ENCODE assay signal across 24 mouse cellular contexts in the genomic region with DNA sequence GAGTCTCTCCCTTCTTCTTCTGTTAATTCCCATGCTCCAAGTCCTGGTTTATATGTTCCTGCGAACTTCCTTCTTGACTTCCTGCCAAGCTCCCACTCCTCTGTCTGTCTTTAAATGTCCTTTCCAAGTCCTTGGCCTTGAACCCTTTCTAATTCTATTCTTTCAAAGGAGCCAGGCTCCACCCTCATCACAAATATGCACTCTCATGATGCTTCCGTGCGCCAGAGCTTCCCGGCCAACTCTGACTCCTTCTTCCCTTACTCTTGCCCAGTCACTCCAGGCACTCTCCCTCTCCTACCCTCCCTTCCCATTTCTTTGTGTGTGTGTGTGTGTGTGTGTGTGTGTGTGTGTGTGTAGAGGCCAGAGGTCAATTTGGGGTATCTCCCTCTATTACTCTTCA.
"Had no signal": no experiment of that assay in that cellular context is flagged by ENCODE, and none has a peak within 500 bp of the region (broad histone marks: within the 10 kb centered on the region; RNA-seq: fewer than 3 reads in every experiment).

No protein-coding gene starts in this region.

- H3K4me1 ChIP-seq: heart, embryonic 10.5 days; heart, embryonic 12.5 days; hindbrain, embryonic 13.5 days; kidney, embryonic 15.5 days; liver, embryonic 12.5 days had no signal

- DNase-seq: gastrocnemius, postnatal 14 days; gastrocnemius, postnatal 36 days; heart, adult 18-20 months; heart, postnatal 10 days; heart, postnatal 36 days; kidney, adult 11 months; kidney, adult 2 months; kidney, adult 9 months; kidney, postnatal 14 days; kidney, postnatal 36 days; layer of hippocampus, adult 9-11 months; layer of hippocampus, postnatal 36 days; left cerebral cortex, postnatal 4 days had no signal

- H3K9ac ChIP-seq: heart, embryonic 12.5 days; hindbrain, embryonic 13.5 days; hindbrain, embryonic 15.5 days; kidney, embryonic 15.5 days; limb, embryonic 13.5 days; limb, embryonic 15.5 days; liver, embryonic 12.5 days had no signal

- H3K27me3 ChIP-seq: heart, embryonic 12.5 days; hindbrain, embryonic 13.5 days; hindbrain, embryonic 15.5 days; kidney, embryonic 15.5 days; limb, embryonic 13.5 days; limb, embryonic 15.5 days; liver, embryonic 12.5 days had no signal

- H3K36me3 ChIP-seq: hindbrain, embryonic 15.5 days; limb, embryonic 15.5 days had no signal

- ATAC-seq: hindbrain, postnatal 0 days; intestine, embryonic 16.5 days; liver, embryonic 12.5 days had no signal

- H3K27ac ChIP-seq: heart, embryonic 10.5 days; hindbrain, embryonic 13.5 days; hindbrain, postnatal 0 days; kidney, embryonic 15.5 days; kidney, postnatal 0 days; limb, embryonic 13.5 days; limb, embryonic 15.5 days; liver, embryonic 12.5 days had no signal

- H3K9me3 ChIP-seq: heart, embryonic 10.5 days; heart, embryonic 12.5 days; hindbrain, embryonic 13.5 days; hindbrain, embryonic 15.5 days; kidney, embryonic 15.5 days; limb, embryonic 13.5 days; limb, embryonic 15.5 days; liver, embryonic 12.5 days had no signal

- H3K4me3 ChIP-seq: heart, embryonic 10.5 days; heart, embryonic 12.5 days; hindbrain, embryonic 13.5 days; hindbrain, embryonic 15.5 days; kidney, embryonic 15.5 days; limb, embryonic 13.5 days; limb, embryonic 15.5 days; liver, embryonic 12.5 days had no signal

- H3K4me2 ChIP-seq: heart, embryonic 12.5 days; hindbrain, embryonic 13.5 days; hindbrain, embryonic 15.5 days; kidney, embryonic 15.5 days; limb, embryonic 13.5 days; limb, embryonic 15.5 days; liver, embryonic 12.5 days had no signal
